Mouse (Mus musculus) forebrain, embryonic 14.5 days (tissue): ENCODE data around the gene Serpina1e. TPM values are rescaled to one million over a fixed set of nuclear protein-coding genes. Genes with fewer than 3 reads are reported as not detected.
"Not testable (repeated sequence)": the region's sequence is repeated elsewhere in the genome, so short reads cannot be mapped to it uniquely, and the experiment has no call there.

Experiments
- ATAC-seq: fragments of 200-750 bp; cut with Nextera tagmentation; 2 replicates; pipeline ENCODE4 v1.8.0; 2017; ENCODE audit warnings: mild to moderate bottlenecking, moderate library complexity
- DNase-seq: peaks from one replicate; pipeline ENCODE4 v3.0.0-alpha.2; 2015; ENCODE audit warnings: low spot score
- H3K27ac ChIP-seq: fragments of 300-500 bp; sonication (generic); 2 replicates; pipeline ENCODE4 v1.5.1; 2014; ENCODE audit warnings: low read depth, mild to moderate bottlenecking, control low read depth, low read length, moderate library complexity
- H3K27me3 ChIP-seq: fragments of 300-500 bp; sonication (generic); replicated peaks from 2 replicates; pipeline ENCODE4 v1.6.1; 2014; ENCODE audit warnings: low read length, control low read depth, mixed read lengths; ENCODE audit not compliant: control insufficient read depth, insufficient read depth
- H3K36me3 ChIP-seq: fragments of 300-500 bp; sonication (generic); 2 replicates; pipeline ENCODE4 v1.6.1; 2014; ENCODE audit warnings: low read length, control low read depth; ENCODE audit not compliant: control insufficient read depth, insufficient read depth
- H3K4me1 ChIP-seq: fragments of 300-500 bp; sonication (generic); 2 replicates; pipeline ENCODE4 v1.6.1; 2014; ENCODE audit warnings: antibody characterized with exemption, low read length, control low read depth; ENCODE audit not compliant: control insufficient read depth, insufficient read depth
- H3K4me2 ChIP-seq: fragments of 300-500 bp; sonication (generic); 2 replicates; pipeline ENCODE4 v1.6.1; 2014; ENCODE audit warnings: mild to moderate bottlenecking, control low read depth, low read length
- H3K4me3 ChIP-seq: fragments of 300-500 bp; sonication (generic); 2 replicates; pipeline ENCODE4 v1.5.1; 2014; ENCODE audit warnings: low read depth, low read length, control low read depth
- H3K9ac ChIP-seq: fragments of 300-500 bp; sonication (generic); 2 replicates; pipeline ENCODE4 v1.6.1; 2014; ENCODE audit warnings: mild to moderate bottlenecking, low read length, control low read depth, moderate library complexity
- H3K9me3 ChIP-seq: fragments of 300-500 bp; sonication (generic); replicated peaks from 2 replicates; pipeline ENCODE4 v1.6.1; 2016; ENCODE audit warnings: low read length, control low read depth, mixed read lengths; ENCODE audit not compliant: control insufficient read depth
- WGBS: fragments of 180-500 bp; shearing (Covaris S2); extraction: QIAGEN DNeasy Blood & Tissue Kit; methylation state at CpG from one replicate; pipeline ENCODE4 v1.1.7; 2014; 5-methylcytosine and 5-hydroxymethylcytosine counted together
- polyA plus RNA-seq: library from polyadenylated mRNA; unstranded; fragments of >200 nt; fragmentation: Nextera tagmentation; extraction: Ambion mirVana; gene quantifications from 2 replicates; pipeline ENCODE4 v1.2.1, GENCODE M21; 2014

The Serpina1e gene
- polyA plus RNA-seq, 1 experiment from 2014 or later = not detected

GRCm38 (mm10) chr12:103971080-103971479 is 12.3 kb upstream of the Serpina1e start:
- Histone ChIP-seq H3K4me2 (no peak overlapping the region), H3K4me3 (no peak overlapping the region), H3K27me3 (no peaks in the 10 kb centered on the region), H3K4me1 (no peaks in the 10 kb centered on the region), H3K36me3 (no peaks in the 10 kb centered on the region), H3K9ac (no peak overlapping the region), H3K9me3 (0 out of 2 replicates have a peak, but pooled peaks cover 3% of the 10 kb centered on the region), H3K27ac (no peak overlapping the region)
- ATAC-seq (no peak), DNase-seq (no peak)
- 89% methylated on average over 4 of the region's 4 CpGs for WGBS

- Histone ChIP-seq H3K9ac (no peak overlapping the region), H3K27ac (no peak overlapping the region)
- WGBS = 90% methylated on average over 9 of the region's 9 CpGs
Observed at GRCm38 (mm10) chr12:103969577-103970116, 10.9 kb upstream of the Serpina1e start.

GRCm38 (mm10) chr12:103966761-103967160 is 8.0 kb upstream of the Serpina1e start:
- Histone ChIP-seq H3K36me3 (no peaks in the 10 kb centered on the region), H3K4me1 (no peaks in the 10 kb centered on the region), H3K9ac (no peak overlapping the region), H3K27me3 (no peaks in the 10 kb centered on the region), H3K4me2 (no peak overlapping the region), H3K9me3 (0 out of 2 replicates have a peak, but pooled peaks cover 3% of the 10 kb centered on the region), H3K4me3 (no peak overlapping the region), H3K27ac (no peak overlapping the region)
- 66% methylated on average over 3 of the region's 3 CpGs for WGBS
- no peak for DNase-seq
- ATAC-seq = no peak

More at GRCm38 (mm10) chr12:103969577-103970116, 10.9 kb upstream of the Serpina1e start:
- H3K4me2 ChIP-seq = no peak overlapping the region
- no peak for DNase-seq
- no peak overlapping the region for H3K4me3 ChIP-seq
- H3K4me1 ChIP-seq = no peaks in the 10 kb centered on the region
- ATAC-seq = no peak
- 0 out of 2 replicates have a peak, but pooled peaks cover 3% of the 10 kb centered on the region for H3K9me3 ChIP-seq
- no peaks in the 10 kb centered on the region for H3K27me3 ChIP-seq
- no peaks in the 10 kb centered on the region for H3K36me3 ChIP-seq

DNA sequence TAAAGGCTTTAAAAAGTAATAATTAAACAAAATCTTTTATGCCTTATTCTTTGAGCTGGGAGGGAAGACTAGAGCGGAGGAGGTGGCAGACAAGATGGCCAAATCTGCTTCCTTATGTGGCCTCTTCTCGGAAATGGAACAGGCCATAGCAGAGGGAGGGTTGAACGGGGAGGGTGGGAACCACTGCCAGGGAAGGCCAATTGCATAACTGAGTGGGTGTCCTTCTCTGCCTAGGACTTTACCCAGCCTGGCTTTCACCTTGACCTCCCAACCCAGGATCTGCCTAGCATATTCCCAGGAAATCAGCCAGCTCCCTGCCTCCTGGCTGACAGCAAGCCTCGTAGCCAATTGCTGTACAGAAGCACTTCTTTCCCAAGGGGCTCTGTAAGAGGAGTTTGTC is 4.5 kb upstream of the Serpina1e start:
- Histone ChIP-seq H3K9ac (no peak overlapping the region), H3K4me2 (no peak overlapping the region), H3K27ac (no peak overlapping the region), H3K4me1 (no peaks in the 10 kb centered on the region), H3K4me3 (no peak overlapping the region), H3K27me3 (no peaks in the 10 kb centered on the region), H3K36me3 (no peaks in the 10 kb centered on the region), H3K9me3 (no peaks in the 10 kb centered on the region)
- WGBS = 93% methylated on average over 4 of the region's 4 CpGs
- no peak for DNase-seq
- no peak for ATAC-seq

DNA sequence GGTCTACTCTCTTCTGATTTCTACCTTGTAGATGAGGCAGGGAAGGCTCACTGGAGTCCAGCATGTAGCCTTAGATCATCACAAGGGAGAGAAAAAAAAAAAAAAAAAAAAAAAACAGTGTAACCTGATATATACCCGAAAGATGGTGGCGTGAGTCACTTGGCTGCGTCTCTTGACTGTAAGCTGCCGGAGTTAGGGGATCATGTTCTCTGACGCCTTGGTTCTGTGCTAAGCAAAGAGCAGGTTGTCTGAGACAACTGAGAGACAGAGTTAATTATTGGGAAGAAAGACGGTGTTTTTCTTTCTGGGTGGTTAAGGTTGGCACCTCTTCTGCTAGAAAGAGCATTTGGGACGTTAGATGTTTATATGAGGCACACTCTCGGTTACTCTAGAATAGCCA is 4.1 kb upstream of the Serpina1e start:
- Histone ChIP-seq H3K4me2 (no peak overlapping the region), H3K36me3 (no peaks in the 10 kb centered on the region), H3K4me3 (no peak overlapping the region), H3K9me3 (no peaks in the 10 kb centered on the region), H3K4me1 (no peaks in the 10 kb centered on the region), H3K27ac (no peak overlapping the region), H3K27me3 (no peaks in the 10 kb centered on the region), H3K9ac (no peak overlapping the region)
- ATAC-seq = no peak
- no peak for DNase-seq
- WGBS = 91% methylated on average over 8 of the region's 8 CpGs

DNA sequence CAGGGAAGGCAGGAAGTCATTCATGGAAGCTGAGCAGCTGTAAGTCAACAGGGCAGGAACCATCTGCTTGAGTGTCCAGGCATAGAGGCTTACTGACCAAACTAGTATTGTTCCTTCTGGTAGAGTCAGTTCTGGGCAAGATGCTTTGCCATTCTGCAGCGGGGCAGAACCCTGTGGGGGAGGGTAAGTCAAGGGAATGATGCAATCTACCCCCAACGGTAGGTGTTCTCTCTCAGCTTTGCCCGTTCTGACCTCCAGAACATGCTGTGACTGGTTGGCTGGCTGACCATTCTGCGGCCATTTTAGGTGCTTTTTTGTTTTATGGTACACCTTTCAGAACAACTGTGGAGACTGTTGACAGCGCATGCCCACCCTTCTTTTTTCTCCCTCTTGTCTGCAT is 3.6 kb upstream of the Serpina1e start:
- DNase-seq = no peak
- Histone ChIP-seq H3K4me1 (no peaks in the 10 kb centered on the region), H3K9me3 (no peaks in the 10 kb centered on the region), H3K4me3 (no peak overlapping the region), H3K4me2 (no peak overlapping the region), H3K27ac (no peak overlapping the region), H3K36me3 (no peaks in the 10 kb centered on the region), H3K9ac (no peak overlapping the region), H3K27me3 (no peaks in the 10 kb centered on the region)
- ATAC-seq = no peak
- 85% methylated on average over 5 of the region's 5 CpGs for WGBS

- DNase-seq = no peak
- H3K4me1 ChIP-seq = no peaks in the 10 kb centered on the region
- no peak for ATAC-seq
- H3K27ac ChIP-seq = no peak overlapping the region
- no peak overlapping the region for H3K4me2 ChIP-seq
- no peaks in the 10 kb centered on the region for H3K36me3 ChIP-seq
- no peaks in the 10 kb centered on the region for H3K9me3 ChIP-seq
- H3K9ac ChIP-seq = no peak overlapping the region
- H3K27me3 ChIP-seq = no peaks in the 10 kb centered on the region
- 100% methylated on average over 1 of the region's 1 CpGs for WGBS
- no peak overlapping the region for H3K4me3 ChIP-seq
Observed at GRCm38 (mm10) chr12:103961716-103962115, 2.9 kb upstream of the Serpina1e start.

DNA sequence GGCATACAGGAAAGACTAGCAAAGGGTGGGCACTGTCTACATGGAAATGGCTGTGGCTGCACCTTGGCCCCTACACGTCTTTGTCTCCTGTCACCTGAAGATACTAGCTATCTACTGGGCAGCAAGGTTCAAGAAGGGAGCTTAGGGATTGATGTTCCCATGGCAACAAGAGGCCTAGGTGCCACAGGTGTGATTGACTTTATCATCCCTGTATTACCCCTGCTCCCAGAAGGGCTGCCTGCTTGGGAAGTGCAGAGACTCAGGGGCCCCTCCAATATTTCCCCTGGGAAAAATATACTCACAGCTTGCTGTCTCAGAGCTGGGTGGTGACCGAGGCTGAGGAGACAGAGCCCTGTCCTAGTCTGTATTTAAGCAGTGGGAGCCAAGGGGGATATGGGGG is 2.2 kb downstream of the Serpina1e start:
- H3K9me3 ChIP-seq, H3K27ac ChIP-seq, H3K4me2 ChIP-seq, H3K27me3 ChIP-seq, DNase-seq, H3K4me1 ChIP-seq, ATAC-seq, H3K9ac ChIP-seq, H3K36me3 ChIP-seq, H3K4me3 ChIP-seq: not testable (repeated sequence)
- 88% methylated on average over 1 of the region's 2 CpGs for WGBS

DNA sequence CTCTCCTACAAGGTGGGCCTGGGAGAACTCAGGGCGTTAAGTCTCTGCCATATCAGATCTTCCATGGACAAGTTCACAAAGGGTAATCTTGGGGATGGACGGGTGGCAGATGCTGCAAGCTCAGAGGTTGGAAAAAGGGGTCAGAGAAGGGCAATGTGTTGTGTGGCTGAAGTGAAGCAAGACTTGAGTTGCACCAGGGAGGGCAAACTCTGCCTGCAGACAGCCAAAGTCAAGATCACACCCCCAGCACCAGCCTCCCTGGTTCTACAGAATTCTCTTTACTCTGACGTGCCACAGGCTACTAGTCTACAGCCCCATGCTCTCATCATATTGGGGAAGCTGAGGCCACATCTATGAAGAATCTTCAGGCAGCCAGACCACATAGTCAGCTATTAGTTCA is 5.8 kb downstream of the Serpina1e start:
- not testable (repeated sequence) for H3K9ac ChIP-seq, DNase-seq, H3K9me3 ChIP-seq, H3K4me3 ChIP-seq, H3K36me3 ChIP-seq, H3K27ac ChIP-seq, H3K4me1 ChIP-seq, H3K27me3 ChIP-seq, H3K4me2 ChIP-seq, ATAC-seq
- WGBS = 86% methylated on average over 3 of the region's 3 CpGs
